Mouse (Mus musculus): ENCODE data around the gene Jam3.

Gene Jam3

DNA sequence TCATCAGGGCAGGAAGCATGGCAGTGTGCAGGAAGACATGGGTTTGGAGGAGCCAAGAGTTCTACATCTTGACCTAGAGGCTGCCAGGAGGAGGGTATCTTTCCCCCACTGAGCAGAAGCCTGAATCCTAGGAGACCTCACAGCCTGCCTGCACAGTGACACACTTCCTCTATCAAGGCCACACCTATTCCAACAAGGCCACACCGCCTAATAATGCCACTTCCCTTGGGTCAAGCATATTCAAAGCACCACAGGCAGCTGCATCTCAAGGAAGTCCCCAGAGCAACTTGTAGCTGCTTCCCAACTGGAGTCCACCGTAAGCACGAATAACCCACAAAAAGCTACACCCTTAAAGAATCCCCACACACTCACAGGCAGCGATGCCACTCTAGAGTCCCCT is 33.1 kb downstream of the Jam3 start:
- no peak for DNase-seq (ENCODE audit: extremely low read depth, insufficient read length, low spot score)

DNA sequence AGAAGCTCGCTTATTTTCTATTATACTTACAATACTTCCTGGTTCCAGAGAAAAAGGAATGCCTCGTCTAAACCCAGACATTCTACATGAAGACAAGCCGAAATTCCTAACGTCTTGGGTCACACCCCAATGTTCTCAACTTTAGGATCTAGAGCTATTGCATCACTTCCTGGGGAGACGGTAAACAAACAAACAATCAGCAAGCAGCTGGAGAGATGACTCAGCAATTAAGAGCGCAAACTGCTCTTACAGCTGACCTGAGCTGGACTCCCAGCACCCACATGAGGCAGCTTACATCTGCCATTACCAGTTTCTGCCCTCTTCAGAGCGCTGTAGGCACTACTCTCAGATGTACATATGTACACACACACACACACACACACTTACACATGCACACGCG is 34.0 kb downstream of the Jam3 start:
- DNase-seq (ENCODE audit: extremely low read depth, insufficient read length, low spot score) = no peak

GRCm38 (mm10) chr9:27111756-27112155 is 43.5 kb downstream of the Jam3 start:
- DNase-seq (ENCODE audit: extremely low read depth, insufficient read length, low spot score) = no peak

DNA sequence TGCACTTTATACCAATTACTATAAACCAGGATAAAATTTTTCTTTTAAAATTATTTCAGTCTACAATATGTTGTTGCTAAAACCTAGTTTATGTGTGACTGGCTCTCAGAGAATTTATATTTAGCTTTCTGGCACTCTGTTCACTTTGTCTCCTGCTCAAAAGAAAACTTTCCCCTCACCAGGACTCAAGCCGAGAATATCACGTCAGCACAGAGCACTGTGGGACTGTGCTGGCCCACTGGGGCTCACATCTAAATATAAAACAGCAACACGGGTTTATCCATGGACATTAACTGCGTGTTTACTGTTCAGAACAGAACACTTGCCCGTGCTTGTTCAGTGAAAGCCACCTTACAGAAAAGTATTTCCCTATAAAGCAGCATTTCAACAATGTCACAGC is 44.5 kb downstream of the Jam3 start:
- DNase-seq (ENCODE audit: extremely low read depth, insufficient read length, low spot score) = no peak

DNA sequence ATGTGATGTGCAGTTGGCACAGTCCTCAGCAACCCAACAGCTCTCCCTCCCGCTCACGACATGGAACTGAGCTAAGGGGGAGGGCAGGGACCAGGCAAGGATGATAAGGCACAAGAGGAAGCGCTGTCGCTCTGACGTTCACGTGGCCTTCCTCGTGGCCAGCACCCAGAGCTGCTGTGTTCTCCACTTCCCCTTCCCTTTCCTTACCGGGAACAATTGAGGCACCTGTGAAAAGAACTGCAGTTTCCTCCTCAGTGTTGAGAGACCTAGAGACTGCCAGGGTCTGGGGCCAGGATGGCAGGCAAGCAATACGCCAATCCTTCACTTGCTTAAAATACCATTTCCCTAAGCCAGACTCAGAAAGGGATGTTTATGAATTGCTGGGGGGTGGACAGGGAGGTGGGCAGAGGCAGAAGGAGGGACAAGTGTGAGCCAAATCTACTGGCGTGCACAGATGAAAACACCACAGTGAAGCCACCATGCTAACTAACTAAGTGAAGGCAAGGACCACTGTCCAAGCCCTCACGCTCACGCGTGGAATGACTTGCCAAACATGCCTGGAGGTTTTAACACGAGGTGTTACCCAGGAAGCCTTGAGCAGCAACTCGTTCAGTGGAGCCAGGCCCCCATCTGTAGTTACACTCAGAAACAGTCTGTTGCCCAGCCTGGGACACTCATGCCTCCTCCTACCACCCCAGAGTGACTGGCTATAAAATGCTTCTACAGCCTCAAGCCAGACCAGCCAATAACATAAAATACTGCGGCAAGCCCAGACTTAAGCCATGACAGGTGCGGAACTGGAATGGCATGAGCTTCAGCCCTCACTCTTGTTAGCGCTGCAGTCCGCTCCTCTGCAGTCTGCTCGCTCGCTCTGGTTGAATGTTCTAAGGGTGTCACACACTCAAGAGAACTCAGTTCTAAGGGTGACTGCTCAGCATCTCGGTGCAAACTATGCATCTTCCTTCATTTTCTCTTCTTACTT is 45.4 kb downstream of the Jam3 start:
- no peak for DNase-seq (ENCODE audit: extremely low read depth, insufficient read length, low spot score)

GRCm38 (mm10) chr9:27108451-27108850 is 46.8 kb downstream of the Jam3 start:
- no peak for DNase-seq (ENCODE audit: extremely low read depth, insufficient read length, low spot score)

DNA sequence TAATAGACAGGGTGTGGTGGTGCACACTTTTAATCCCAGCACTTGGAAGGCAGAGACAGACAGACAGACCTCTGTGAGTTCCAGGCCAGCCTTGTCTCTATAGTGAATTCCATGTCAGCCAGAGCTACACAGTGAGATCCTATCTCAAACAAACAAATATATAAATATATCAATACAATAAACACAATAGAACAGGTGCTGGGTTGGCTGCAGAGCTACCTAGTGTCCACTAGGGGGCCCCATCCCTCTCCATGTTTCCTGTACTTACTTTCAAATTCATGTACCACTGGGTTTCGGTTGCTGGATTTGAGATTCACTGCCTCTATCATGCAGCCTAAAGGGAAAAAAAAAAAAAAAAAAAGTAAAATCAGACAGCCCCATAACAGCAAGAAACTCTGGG is 49.1 kb downstream of the Jam3 start:
- DNase-seq (ENCODE audit: extremely low read depth, insufficient read length, low spot score) = no peak

GRCm38 (mm10) chr9:27101466-27101865 is 53.8 kb downstream of the Jam3 start:
- no peak for DNase-seq (ENCODE audit: extremely low read depth, insufficient read length, low spot score)

- DNase-seq (ENCODE audit: extremely low read depth, insufficient read length, low spot score) = no peak
These were observed 55.7 kb downstream of the Jam3 start for GRCm38 (mm10) chr9:27099474-27099873.

DNA sequence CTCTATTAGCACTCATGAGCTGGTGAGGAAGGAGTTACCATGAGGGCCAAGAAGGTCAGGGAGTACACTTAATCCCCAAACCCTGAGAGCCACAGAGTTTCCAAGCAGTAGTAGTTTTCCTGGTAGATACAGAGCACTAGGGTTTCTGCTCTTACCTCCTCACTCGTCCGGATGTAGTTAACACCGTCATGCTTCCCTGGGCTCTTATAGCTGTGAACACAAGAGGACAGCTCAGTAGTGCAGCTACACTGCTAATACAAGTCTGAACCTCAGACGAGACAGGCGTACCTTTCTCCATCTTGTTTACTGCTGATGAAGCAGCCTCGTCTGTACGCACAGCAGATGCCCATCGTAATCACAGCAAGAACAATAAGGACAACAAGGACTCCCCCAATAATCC is 56.7 kb downstream of the Jam3 start:
- DNase-seq (ENCODE audit: extremely low read depth, insufficient read length, low spot score) = no peak

DNA sequence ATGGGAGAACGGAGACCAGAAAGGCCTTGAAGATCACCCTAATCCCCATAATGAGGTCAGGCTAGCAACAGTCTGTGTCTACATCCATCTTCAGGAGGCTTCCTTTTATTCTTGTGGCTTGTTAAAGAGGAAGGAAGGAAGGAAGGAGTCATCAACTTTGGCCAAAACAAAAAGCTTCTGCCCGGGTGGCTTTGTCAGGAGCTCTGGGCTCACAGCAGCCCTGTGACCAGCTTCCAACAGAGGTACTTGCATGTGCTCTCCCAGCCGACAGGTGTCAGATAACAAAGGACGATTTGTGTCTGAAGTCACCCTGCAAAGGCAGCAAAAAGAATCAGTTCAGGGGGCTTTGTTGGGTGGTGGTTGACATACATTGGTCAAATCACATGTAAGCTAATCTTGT is 57.1 kb downstream of the Jam3 start:
- no peak for DNase-seq (ENCODE audit: extremely low read depth, insufficient read length, low spot score)

GRCm38 (mm10) chr9:27092916-27093315 is 62.3 kb downstream of the Jam3 start:
- DNase-seq (ENCODE audit: extremely low read depth, insufficient read length, low spot score) = no peak

DNA sequence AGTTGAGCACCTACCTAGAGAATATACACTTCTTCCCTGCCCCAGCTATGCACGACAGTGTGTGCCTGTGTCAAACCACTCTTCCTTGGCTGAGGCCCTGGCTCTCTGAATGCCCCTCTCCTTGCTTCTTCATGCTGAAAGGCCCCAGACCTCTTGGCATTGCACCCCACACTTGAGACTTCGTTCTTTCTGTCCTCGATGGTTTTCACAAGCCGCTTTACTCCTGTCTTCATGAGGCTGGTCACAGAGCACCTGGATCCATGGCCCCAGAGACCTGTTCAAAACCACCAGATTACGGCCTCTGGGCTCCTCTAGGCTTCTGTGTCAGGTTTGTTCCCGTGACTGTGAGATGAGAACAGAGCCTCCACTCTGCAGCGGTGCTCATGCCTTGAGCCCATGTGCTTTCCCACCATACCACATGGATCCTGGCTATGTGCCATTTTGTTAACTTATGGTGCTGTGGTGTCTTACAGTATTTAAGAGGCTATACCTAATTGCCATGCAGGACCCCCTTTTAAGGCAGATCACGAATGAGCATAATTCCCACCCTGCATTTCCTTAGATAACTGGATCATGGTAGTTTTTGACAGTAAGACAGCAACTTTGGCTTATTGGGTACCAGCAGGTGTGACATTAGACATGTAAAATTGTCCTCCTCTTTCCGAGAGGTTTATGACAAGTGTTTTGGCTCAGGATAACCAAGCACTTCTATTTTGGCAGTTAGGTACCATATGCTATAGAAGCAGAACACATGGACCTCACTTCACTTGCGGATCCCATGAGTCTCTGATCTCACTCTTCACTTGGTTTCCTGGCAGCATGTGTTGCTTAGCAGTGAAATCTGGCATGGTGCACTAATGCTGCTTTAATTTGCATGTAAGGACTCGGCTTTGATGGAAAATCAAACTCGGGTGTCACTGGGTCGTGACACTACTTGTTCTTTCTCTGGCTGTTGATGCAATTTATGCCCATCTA is 64.1 kb downstream of the Jam3 start:
- DNase-seq (ENCODE audit: extremely low read depth, insufficient read length, low spot score) = no peak

DNA sequence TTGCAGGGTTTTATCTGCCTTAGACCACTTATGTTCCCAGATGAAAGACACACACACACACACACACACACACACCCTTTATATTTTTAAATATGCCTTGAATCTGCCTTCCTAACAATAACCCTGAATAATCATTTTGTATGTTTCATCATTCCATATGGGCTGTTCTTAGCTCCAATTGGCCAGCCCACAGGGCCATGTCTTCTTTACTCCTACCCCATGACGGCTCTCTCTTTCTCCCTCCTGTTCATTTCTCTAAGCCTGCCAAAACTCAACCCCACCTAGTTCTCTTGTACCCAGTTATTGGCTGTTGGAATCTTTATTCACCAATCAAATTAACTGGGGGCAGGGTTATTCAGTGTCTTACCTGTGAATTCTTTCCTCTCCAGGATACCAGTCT is 65.1 kb downstream of the Jam3 start:
- DNase-seq (ENCODE audit: extremely low read depth, insufficient read length, low spot score) = no peak

DNA sequence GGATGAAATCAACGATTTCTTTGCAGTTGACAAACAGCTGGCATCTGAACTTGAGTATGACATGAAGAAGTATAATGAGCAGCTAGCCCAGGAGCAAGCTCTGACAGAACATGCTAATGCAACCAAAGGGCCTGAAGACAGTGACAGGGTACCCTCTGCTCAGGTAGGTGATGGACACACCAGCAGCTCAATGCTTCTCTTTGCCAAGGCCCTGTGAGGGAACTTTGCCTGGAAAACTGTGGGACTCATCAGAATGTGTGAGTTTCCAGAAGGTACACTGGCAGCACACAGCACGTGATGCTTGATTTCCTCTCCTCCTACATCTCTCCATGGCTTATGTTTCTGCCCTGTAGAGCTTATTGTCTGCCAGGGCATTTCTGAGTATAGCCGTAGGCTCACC is 67.8 kb downstream of the Jam3 start:
- no peak for DNase-seq (ENCODE audit: extremely low read depth, insufficient read length, low spot score)

DNA sequence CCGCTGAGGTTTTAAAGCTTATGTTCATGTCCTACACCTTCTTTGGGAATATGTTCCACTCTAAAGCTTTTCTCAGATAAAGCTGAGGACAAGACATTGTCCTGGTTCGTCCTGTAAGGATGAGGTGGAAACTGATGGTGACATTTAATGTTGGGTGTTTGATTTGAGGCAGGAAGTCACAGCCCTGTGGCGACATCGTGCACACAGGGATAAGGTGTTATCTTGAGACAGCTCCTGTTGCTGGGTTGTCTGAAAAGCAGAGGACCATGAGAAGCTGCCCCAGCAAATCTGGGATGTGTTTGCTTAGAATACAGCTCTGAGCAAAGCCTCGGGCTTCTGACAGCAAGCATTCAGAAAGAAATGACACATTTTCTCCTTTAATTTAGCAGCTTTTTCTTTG is 69.0 kb downstream of the Jam3 start:
- DNase-seq (ENCODE audit: extremely low read depth, insufficient read length, low spot score) = no peak

DNA sequence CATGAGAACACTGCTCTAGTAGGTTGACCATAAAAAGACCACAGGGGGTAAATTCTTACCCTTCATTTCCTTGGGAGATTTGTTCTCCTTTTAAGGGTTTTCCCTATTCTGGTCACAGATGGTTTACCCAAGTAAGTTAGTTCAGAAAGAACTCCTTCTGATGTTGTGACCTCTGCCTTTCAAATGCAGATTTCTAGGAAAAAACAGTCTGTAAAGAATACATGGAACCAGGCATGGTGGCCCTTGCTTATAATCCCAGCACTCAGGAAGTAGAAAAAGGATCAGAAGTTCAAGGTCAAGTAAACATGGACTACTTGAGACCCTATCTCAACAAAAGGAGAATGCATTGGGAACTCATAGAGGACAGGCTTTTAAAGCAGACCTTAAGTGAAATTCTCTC is 79.4 kb downstream of the Jam3 start:
- no peak for DNase-seq (ENCODE audit: extremely low read depth, insufficient read length, low spot score)

DNA sequence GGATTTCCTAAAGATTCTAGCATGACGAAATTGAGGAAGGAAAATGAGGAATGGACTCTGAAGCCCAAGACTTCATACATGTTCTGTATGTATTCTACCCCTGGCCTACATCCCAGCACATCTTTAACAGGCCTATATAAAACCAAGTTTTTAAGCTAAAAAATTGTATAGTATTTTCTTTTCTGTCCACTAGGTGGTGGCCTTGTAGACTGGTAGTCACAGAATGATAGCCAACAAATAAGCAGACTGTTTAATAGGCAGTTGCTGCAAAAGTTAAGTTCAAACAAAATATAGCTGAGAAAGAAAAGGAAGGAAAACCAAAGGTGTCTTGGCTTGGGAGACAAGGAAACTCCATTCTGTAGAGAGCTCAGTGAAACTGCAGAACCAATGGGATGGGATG is 80.5 kb downstream of the Jam3 start:
- no peak for DNase-seq (ENCODE audit: extremely low read depth, insufficient read length, low spot score)

DNA sequence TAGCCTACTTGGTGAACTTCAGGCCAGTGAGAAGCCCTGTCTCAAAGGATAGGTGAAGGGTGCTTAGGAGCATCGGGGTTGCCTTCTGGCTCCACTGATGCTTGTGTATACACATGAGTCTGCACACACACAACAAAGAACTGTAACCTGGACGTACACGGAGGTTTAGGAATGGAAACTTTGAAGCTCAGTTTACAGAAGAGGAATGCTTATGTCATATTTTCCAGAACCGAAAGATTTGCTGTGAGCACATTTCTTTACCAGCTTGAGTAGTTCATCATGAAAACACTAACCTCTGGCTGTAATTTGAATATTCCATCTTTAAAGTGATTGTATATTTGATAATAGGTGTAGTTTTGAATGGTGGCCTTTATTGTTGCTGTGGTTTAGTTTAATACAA is 84.3 kb downstream of the Jam3 start:
- no peak for DNase-seq (ENCODE audit: extremely low read depth, insufficient read length, low spot score)

DNA sequence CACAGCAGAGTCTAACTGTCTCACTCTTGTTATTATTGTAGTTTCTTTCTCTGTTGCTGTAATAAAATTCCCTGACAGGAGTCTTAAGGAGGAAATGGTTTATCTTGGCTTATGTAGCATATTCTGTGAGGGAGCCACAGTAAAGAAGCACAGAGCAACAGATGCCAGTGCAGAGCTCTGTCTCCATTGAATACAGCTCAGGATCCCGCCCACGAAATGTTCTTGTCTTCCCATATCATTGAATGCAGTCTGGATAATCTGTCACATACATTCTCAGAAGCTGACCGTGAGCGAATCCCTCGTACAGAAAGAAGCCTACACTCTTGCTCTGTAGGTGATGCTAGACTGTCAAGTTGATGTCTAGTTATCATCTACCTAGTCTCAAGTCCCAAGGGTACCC is 96.9 kb downstream of the Jam3 start:
- DNase-seq (ENCODE audit: extremely low read depth, insufficient read length, low spot score) = no peak

DNA sequence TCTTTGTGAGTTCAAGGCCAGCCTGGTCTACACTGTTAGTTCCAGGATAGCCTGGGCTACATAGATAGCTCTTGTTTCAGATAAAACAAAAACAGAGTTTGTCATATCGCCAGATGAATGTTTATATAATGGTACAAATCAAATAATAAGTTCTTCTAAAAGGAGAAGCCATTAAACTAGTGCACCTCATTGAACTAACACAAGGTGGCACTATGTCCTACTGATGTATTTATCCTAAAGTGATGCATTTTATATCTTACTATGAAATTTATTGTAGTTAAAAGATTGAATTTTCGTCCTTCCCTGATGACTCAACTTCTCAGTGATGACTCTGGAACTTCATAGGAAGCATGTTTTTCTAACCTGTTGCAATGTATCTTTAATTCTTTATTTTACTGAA is 105.7 kb downstream of the Jam3 start:
- no peak for DNase-seq (ENCODE audit: extremely low read depth, insufficient read length, low spot score)
